Mouse (Mus musculus): Measurements from ENCODE around the gene Yipf4.

DNA sequence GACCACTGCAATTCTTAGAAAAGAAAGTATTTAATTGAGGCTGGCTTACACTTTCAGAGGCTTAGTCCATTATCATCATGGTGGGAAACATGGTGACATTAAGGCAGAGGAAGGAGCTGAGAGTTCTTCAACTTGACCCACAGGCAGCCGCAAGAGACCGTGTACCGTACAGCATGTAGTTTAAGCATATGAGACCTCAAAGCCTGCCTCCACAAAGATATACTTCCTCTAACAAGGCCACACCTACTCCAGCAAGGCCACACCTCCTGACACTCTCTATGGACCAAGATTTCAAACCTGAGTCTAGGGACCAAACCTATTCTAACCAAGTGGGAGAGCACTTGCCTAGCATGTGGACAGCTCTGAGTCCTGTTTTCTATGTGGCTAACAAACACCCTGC is 19.3 kb downstream of the Yipf4 start:
- TF ChIP-seq CTCF (IDR thresholded peaks at IDR 0.05; ENCODE audit: extremely low read depth, insufficient read depth, low read length) = no peak
- no peak for TF ChIP-seq POLR2A (IDR thresholded peaks at IDR 0.05; ENCODE audit: extremely low read depth, insufficient read depth, low read length)

Data from cortical plate, adult 2 months (tissue).